Mouse (Mus musculus) CD4-positive naive resting alpha-beta T cell, adult 76 days (primary cell): ENCODE results near the gene Yif1b. TPM values are rescaled to one million over a fixed set of nuclear protein-coding genes. Genes with fewer than 3 reads are reported as not detected.

Experiments used
- total RNA-seq: library from RNA; stranded (reverse); gene quantifications from one replicate; pipeline ENCODE4 v1.2.4, GENCODE M21; 2023

Yif1b gene
- 21.1 TPM for total RNA-seq

DNA sequence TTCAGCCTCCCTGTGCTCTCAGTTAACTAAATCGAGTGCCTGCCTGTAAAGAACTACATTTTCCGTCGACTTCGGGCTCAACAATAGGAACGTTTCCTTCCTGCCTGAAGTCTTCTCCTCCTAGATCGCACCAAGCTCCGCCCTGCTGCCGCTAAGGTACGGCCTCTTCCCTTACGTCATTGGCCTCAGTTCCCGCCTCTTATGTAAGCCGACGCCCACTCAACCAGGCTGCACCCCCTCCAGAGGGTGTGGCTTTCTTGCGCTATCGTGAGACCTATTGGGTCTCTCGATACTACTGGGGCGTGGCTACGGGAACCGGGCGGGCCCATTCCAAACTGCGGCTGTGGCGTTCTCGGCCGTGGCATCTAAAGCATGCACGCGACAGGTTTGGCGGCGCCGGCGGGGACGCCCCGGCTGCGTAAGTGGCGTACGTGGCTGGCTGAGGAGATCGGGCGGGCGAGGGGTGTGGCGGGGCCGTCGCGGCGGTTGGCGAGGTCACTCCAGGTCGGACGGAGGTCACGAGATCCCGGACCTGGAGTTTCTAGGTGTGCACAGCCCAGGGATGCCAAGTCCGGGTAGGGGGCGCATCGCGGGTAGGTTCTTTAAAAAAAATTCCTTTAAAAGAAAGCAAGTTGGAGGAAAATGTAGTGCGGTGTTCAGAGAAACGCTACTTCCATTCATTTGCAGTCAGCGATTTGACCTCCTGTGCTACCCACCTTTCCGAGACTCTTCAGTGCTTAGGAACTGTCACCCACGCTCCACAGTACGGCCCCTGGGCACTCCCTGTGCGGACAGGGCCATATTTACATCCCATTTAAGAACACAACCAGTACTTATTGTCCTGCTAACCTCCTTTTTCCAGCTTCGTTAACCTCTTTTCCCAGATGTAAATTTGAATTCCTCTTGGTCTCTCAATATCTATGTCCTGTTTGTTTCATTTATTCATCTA is at the start of gene Yif1b:
Yif1b (plus strand) TSS at position 311 of the 949 bp plus-strand sequence.

DNA sequence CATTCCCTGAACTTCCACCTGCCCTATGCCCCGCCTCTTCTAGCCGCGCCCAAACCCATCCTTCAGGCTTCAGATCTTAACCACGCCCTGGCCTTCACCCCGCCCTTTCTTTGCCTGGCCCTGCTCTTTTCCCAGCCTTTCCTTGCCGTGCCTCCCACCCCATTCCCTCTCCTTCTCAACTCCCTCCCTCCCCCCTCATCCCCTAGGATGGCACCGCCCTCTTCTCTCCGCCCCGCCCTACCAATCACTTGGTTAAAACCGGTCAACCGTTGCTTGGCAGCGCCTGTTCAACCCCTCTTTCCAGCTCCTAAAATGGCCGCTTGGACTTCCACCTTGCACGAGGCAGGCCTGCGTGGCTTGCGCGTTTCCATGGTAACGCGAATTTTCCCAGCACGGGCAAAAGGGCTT is 24.4 kb upstream of the Yif1b start, which contains the start of gene Catsperg1:
Catsperg1 (minus strand) TSS at position 361 of the 408 bp plus-strand sequence.

DNA sequence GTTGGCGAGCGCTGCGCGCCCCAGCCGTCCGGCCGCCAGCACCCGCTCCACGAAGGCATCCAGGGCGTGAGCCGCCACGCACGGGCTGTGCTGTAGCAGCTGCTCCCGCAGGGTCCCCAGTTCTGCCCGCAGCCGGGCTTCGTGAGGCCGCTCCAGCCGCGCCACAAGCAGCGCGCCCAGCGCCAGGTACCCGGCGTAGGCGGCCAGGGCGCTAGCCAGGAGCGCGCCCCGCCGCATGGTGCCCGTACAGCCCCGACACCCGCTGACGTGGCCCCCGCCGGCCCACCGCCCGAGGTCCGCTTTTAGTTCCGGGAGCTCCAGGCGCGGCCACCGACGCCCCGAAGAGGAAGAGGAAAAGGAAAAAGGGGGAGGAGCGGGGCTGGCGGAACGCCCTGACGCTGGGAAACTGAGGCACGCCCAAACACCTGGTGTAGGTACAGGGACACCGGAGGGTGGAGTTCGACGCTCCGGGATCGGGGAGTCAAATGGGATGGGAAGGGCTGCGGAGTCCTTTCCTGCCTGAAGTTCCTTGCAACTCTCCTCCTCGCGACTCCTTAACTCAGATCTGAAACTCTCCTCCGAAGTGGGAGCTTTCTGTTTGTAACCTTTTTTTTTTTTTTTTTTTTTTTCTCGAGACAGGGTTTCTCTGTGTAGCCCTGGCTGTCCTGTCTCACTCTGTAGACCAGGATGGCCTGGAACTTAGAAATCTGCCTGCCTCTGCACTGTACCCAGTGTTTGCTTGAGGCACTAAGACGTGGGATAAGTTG is 5.7 kb upstream of the Yif1b start, which contains the start of gene Kcnk6:
Kcnk6 (minus strand) TSS at position 269 of the 767 bp plus-strand sequence.

DNA sequence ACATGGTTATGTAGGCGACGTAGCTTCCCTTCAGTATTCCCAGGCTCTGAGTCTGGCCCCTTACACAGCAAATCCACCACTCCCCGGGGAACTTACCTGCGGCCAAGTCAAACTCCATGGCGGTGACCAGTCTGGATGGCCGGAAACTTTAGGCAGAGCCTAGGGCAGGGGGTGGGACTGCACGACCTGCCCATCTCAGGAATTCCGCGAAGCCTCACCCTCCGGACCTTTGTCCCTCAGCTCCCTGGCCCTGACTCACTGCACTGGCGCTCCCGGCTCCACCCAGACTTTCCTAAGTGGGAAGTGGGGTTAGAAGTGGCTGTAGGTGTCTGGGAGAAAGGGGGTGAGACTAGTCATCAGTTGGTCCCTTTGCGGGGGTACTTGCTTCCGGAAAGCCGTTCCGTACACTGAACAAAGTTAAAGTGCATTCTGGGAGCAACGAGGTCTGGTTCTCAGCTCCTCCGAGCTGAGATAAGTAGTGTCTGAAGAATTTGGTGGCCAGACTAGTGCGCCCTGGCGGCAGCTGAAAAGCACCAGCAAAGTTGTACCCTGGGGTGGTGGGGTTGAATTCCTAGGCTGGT is 10.2 kb downstream of the Yif1b start, which contains the start of gene 2200002D01Rik:
2200002D01Rik (minus strand) TSS at position 206 of the 581 bp plus-strand sequence.

DNA sequence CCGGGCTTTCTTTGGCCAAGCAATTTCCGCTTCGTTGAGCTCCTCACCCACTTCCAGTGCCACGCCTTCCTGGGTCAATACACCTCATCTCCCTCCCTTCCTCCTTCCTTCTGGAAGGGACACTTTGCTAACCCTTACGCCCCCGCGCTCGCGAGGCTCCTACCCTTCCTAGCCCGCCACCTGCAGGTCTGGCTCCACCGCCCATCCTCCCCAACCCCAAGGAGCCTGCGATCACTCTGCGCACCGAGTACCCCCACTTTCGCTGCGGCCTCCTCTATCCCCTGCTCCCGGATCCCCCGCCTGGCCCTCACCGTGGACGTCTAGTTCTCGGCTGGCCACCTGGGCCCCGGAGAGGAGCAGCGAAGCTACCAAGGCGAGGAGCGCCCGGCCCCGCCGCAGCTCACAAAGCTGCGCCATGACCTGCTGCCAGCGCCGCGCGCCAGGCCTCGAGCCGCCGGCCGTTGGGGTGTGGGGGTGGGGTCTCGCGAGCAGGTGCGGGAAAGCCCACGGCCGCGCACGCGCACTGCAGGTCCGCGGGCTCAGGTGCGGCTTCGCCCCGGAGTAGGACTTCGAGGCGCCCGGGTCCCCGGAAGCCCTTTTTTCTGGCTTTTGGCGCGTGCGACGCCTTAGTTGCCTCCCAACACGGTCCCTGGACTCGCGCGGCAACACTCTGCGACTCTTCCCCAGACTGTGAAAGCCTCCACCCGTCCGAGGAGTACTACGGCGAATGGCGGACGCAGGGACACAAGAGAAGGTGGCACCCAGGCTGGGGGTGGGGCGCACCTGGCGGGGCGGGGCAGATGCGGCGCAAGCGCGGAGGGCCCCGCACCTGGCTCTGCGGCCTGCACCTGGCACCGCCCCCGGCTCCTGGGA is 43.3 kb downstream of the Yif1b start, which contains the start of gene Spint2:
Spint2 (minus strand) TSS at position 712 of the 873 bp plus-strand sequence.

DNA sequence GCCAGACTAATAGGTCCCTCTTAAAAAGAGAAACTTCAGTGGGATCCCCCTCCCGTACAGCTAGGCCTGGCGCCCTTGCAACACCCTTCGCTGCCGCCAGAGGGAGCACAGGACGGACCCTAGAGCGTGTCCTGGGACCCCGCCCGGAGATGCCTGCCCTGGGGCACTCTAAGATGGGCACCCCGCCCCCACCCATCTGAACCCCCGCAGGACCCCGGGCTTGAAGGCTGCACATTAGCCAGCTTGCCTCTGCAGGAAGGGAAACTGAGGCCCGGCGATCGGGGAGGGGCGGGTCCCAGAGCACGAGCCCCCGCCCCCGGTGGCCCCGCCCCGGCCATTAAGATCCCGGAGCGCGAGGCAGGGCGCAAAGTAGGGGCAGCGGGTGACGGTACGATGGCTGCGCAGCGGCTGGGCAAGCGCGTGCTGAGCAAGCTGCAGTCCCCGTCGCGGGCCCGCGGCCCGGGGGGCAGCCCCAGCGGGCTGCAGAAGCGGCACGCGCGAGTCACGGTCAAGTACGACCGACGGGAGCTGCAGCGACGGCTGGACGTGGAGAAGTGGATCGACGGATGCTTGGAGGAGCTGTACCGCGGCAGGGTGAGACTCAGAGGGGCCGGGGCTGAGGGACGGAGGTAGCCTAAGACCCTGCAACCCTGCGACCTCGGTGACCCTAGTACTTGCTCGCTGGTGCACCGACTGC is 51.0 kb downstream of the Yif1b start, which contains the start of gene Ppp1r14a:
Ppp1r14a (plus strand) TSS at position 367 of the 697 bp plus-strand sequence.

Other genes with a start within 250 kb of the Yif1b start
- 0.21 TPM for gene Ryr1, start 113.2 kb upstream of the Yif1b start, total RNA-seq
- gene Rasgrp4, start 103.5 kb upstream of the Yif1b start, total RNA-seq, result 3.6 TPM
- 34.2 TPM for gene Fam98c, start 82.1 kb upstream of the Yif1b start, total RNA-seq
- not detected for gene Ggn, start 68.1 kb upstream of the Yif1b start, total RNA-seq
- 3.3 TPM for gene Spred3, start 67.9 kb upstream of the Yif1b start, total RNA-seq
- 146 TPM for gene Psmd8, start 57.6 kb upstream of the Yif1b start, total RNA-seq
- gene Catsperg1, start 24.3 kb upstream of the Yif1b start, total RNA-seq, result 0.32 TPM
- 0.50 TPM for gene Kcnk6, start 5.8 kb upstream of the Yif1b start, total RNA-seq
- 2.4 TPM for gene 2200002D01Rik, start 10.1 kb downstream of the Yif1b start, total RNA-seq
- gene Spint2, start 43.6 kb downstream of the Yif1b start, total RNA-seq, result 60.7 TPM
- 1.0 TPM for gene Ppp1r14a, start 51.0 kb downstream of the Yif1b start, total RNA-seq
- gene Dpf1, start 65.6 kb downstream of the Yif1b start, total RNA-seq, result not detected